Mouse (Mus musculus) stomach, embryonic 14.5 days (tissue): ENCODE data around the gene Nudt2. TPM values are rescaled to one million over a fixed set of nuclear protein-coding genes. Genes with fewer than 3 reads are reported as not detected.
"Not testable (repeated sequence)": the region's sequence is repeated elsewhere in the genome, so short reads cannot be mapped to it uniquely, and the experiment has no call there.

Source experiments
- ATAC-seq: fragments of 200-750 bp; cut with Nextera tagmentation; 2 replicates; pipeline ENCODE4 v1.8.0; 2017; ENCODE audit warnings: low read depth, moderate TSS enrichment; ENCODE audit not compliant: insufficient number of reproducible peaks, insufficient read depth, low FRiP score
- H3K27ac ChIP-seq: fragments of 300-500 bp; sonication (generic); 2 replicates; pipeline ENCODE4 v1.5.1; 2014; ENCODE audit warnings: mild to moderate bottlenecking, low read length, moderate library complexity, mixed read lengths
- H3K27me3 ChIP-seq: fragments of 300-500 bp; sonication (generic); 2 replicates; pipeline ENCODE4 v1.6.1; 2014; ENCODE audit warnings: low read length, control low read depth, mixed read lengths; ENCODE audit not compliant: control insufficient read depth, insufficient read depth
- H3K36me3 ChIP-seq: fragments of 300-500 bp; sonication (generic); 2 replicates; pipeline ENCODE4 v1.6.1; 2014; ENCODE audit warnings: mild to moderate bottlenecking, control low read depth, low read length, moderate library complexity, mixed read lengths; ENCODE audit not compliant: control insufficient read depth, insufficient read depth
- H3K4me1 ChIP-seq: fragments of 300-500 bp; sonication (generic); 2 replicates; pipeline ENCODE4 v1.6.1; 2014; ENCODE audit warnings: low read length, control low read depth, mixed read lengths; ENCODE audit not compliant: control insufficient read depth, insufficient read depth
- H3K4me2 ChIP-seq: fragments of 300-500 bp; sonication (generic); replicated peaks from 2 replicates; pipeline ENCODE4 v1.6.1; 2014; ENCODE audit warnings: low read depth, low read length, control low read depth
- H3K4me3 ChIP-seq: fragments of 300-500 bp; sonication (generic); 2 replicates; pipeline ENCODE4 v1.5.1; 2014; ENCODE audit warnings: low read depth, low read length, control low read depth
- H3K9ac ChIP-seq: fragments of 300-500 bp; sonication (generic); replicated peaks from 2 replicates; pipeline ENCODE4 v1.6.1; 2014; ENCODE audit warnings: low read depth, mild to moderate bottlenecking, control low read depth, low read length, moderate library complexity, mixed read lengths
- H3K9me3 ChIP-seq: fragments of 300-500 bp; sonication (generic); 2 replicates; pipeline ENCODE4 v1.6.1; 2016; ENCODE audit warnings: low read depth, low read length, control low read depth; ENCODE audit not compliant: control insufficient read depth
- WGBS: fragments of 180-500 bp; shearing (Covaris S2); extraction: QIAGEN DNeasy Blood & Tissue Kit; methylation state at CpG from one replicate; pipeline ENCODE4 v1.1.7; 2014; 5-methylcytosine and 5-hydroxymethylcytosine counted together
- polyA plus RNA-seq: library from polyadenylated mRNA; unstranded; fragments of >200 nt; fragmentation: Nextera tagmentation; extraction: Ambion mirVana; gene quantifications from 2 replicates; pipeline ENCODE4 v1.2.1, GENCODE M21; 2014

Gene Nudt2
- 47.7 and 50.6 TPM in 2 replicates for polyA plus RNA-seq

- Histone ChIP-seq H3K4me1 (peaks cover 7% of the 10 kb centered on the region; the same call in 1 of the 2 replicates), H3K9me3 (no peaks in the 10 kb centered on the region), H3K4me3 (peak within 1 kb of the TSS; percentile 73), H3K9ac (peak within 1 kb of the TSS; percentile 72), H3K27ac (peak within 1 kb of the TSS; percentile 61; the same call in 1 of the 2 replicates), H3K27me3 (no peaks in the 10 kb centered on the region), H3K36me3 (no peaks in the 10 kb centered on the region), H3K4me2 (peak within 1 kb of the TSS; percentile 82)
- under 1% methylated on average over 70 of the region's 70 CpGs for WGBS
- ATAC-seq, result peak; percentile 98
Observed at GRCm38 (mm10) chr4:41464345-41465286, at the start of gene Nudt2, which contains the start of gene Kif24. Nudt2 (plus strand) TSS chr4:41465151. Kif24 (minus strand) TSS chr4:41464887.

GRCm38 (mm10) chr4:41416966-41417365 lies 48.0 kb upstream of the Nudt2 start:
- no peak for ATAC-seq
- Histone ChIP-seq H3K27me3 (no peaks in the 10 kb centered on the region), H3K4me2 (no peak overlapping the region), H3K9ac (no peak overlapping the region), H3K4me3 (no peak overlapping the region), H3K9me3 (no peaks in the 10 kb centered on the region), H3K4me1 (no peaks in the 10 kb centered on the region), H3K27ac (no peak overlapping the region), H3K36me3 (no peaks in the 10 kb centered on the region)

GRCm38 (mm10) chr4:41438931-41439330 lies 26.0 kb upstream of the Nudt2 start:
- no peak overlapping the region for H3K9ac ChIP-seq
- WGBS, result 87% methylated on average over 5 of the region's 5 CpGs
- no peaks in the 10 kb centered on the region for H3K9me3 ChIP-seq

GRCm38 (mm10) chr4:41442790-41443302 lies 22.1 kb upstream of the Nudt2 start:
- H3K4me3 ChIP-seq, result no peak overlapping the region
- H3K36me3 ChIP-seq, result no peaks in the 10 kb centered on the region
- ATAC-seq, result no peak
- no peak overlapping the region for H3K27ac ChIP-seq
- H3K27me3 ChIP-seq, result no peaks in the 10 kb centered on the region
- H3K9ac ChIP-seq, result no peak overlapping the region
- 64% methylated on average over 4 of the region's 4 CpGs for WGBS
- no peaks in the 10 kb centered on the region for H3K4me1 ChIP-seq
- H3K9me3 ChIP-seq, result no peaks in the 10 kb centered on the region
- no peak overlapping the region for H3K4me2 ChIP-seq

More at GRCm38 (mm10) chr4:41438931-41439330, 26.0 kb upstream of the Nudt2 start:
- H3K4me1 ChIP-seq, result no peaks in the 10 kb centered on the region
- no peak overlapping the region for H3K27ac ChIP-seq
- no peak for ATAC-seq
- no peak overlapping the region for H3K4me2 ChIP-seq
- no peaks in the 10 kb centered on the region for H3K36me3 ChIP-seq
- H3K27me3 ChIP-seq, result no peaks in the 10 kb centered on the region
- no peak overlapping the region for H3K4me3 ChIP-seq

- Histone ChIP-seq H3K9ac (no peak overlapping the region), H3K27me3 (no peaks in the 10 kb centered on the region), H3K9me3 (no peaks in the 10 kb centered on the region), H3K27ac (no peak overlapping the region), H3K4me3 (no peak overlapping the region), H3K4me1 (no peaks in the 10 kb centered on the region), H3K36me3 (no peaks in the 10 kb centered on the region), H3K4me2 (no peak overlapping the region)
- no peak for ATAC-seq
- WGBS, result 95% methylated on average over 3 of the region's 3 CpGs
Observed at GRCm38 (mm10) chr4:41447595-41447994, 17.4 kb upstream of the Nudt2 start.

- Histone ChIP-seq H3K4me2 (no peak overlapping the region), H3K36me3 (no peaks in the 10 kb centered on the region), H3K9ac (no peak overlapping the region), H3K27me3 (no peaks in the 10 kb centered on the region), H3K9me3 (no peaks in the 10 kb centered on the region), H3K4me1 (peaks cover 7% of the 10 kb centered on the region; the same call in 1 of the 2 replicates), H3K27ac (no peak overlapping the region), H3K4me3 (no peak overlapping the region)
- ATAC-seq, result no peak
- 84% methylated on average over 1 of the region's 1 CpGs for WGBS
Observed at GRCm38 (mm10) chr4:41460690-41461089, 4.3 kb upstream of the Nudt2 start.

- H3K4me1 ChIP-seq, H3K27ac ChIP-seq, H3K36me3 ChIP-seq, H3K27me3 ChIP-seq, H3K9me3 ChIP-seq, ATAC-seq, H3K9ac ChIP-seq: not testable (repeated sequence)
- Histone ChIP-seq H3K4me3 (peak overlapping the region; percentile 73; the same call in 1 of the 2 replicates), H3K4me2 (peak overlapping the region; percentile 82)
- WGBS, result 69% methylated on average over 3 of the region's 3 CpGs
Observed at GRCm38 (mm10) chr4:41463051-41463738, 1.8 kb upstream of the Nudt2 start.

GRCm38 (mm10) chr4:41465287-41465665 lies 325 bp downstream of the Nudt2 start:
- H3K27ac ChIP-seq, result no peak overlapping the region
- ATAC-seq, result no peak
- WGBS, result 4% methylated on average over 17 of the region's 17 CpGs

More at GRCm38 (mm10) chr4:41465287-41465665, 325 bp downstream of the Nudt2 start:
- no peaks in the 10 kb centered on the region for H3K27me3 ChIP-seq
- H3K4me1 ChIP-seq, result peaks cover 7% of the 10 kb centered on the region; the same call in 1 of the 2 replicates
- peak overlapping the region; percentile 73 for H3K4me3 ChIP-seq
- H3K9ac ChIP-seq, result peak overlapping the region; percentile 72
- peak overlapping the region; percentile 47 for H3K4me2 ChIP-seq
- H3K36me3 ChIP-seq, result no peaks in the 10 kb centered on the region
- H3K9me3 ChIP-seq, result no peaks in the 10 kb centered on the region
